Mouse (Mus musculus) heart, embryonic 14.5 days (tissue): ENCODE data around the gene Pole3. TPM values are rescaled to one million over a fixed set of nuclear protein-coding genes. Genes with fewer than 3 reads are reported as not detected.

Experiments used
- ATAC-seq: fragments of 200-750 bp; cut with Nextera tagmentation; 2 replicates; pipeline ENCODE4 v1.8.0; 2017; ENCODE audit warnings: low read depth, moderate TSS enrichment; ENCODE audit not compliant: insufficient number of reproducible peaks, insufficient read depth, low FRiP score
- H3K27ac ChIP-seq, 2 experiments: fragments of 200-500 bp in 1 of 2; fragments of 300-500 bp in 1 of 2; sonication (generic) in 1 of 2; replicated peaks in 1 of 2; 2 replicates each; pipeline ENCODE4 v1.5.1; 2012 to 2014; ENCODE audit warnings: low read depth in 2 of 2, low read length in 2 of 2, control low read depth in 1 of 2, mild to moderate bottlenecking in 1 of 2, mixed read lengths in 1 of 2; ENCODE audit not compliant: control insufficient read depth in 1 of 2, insufficient read depth in 1 of 2
- H3K27me3 ChIP-seq: fragments of 300-500 bp; sonication (generic); 2 replicates; pipeline ENCODE4 v1.6.1; 2014; ENCODE audit warnings: mild to moderate bottlenecking, low read length, control low read depth; ENCODE audit not compliant: control insufficient read depth, insufficient read depth
- H3K36me3 ChIP-seq: fragments of 300-500 bp; sonication (generic); 2 replicates; pipeline ENCODE4 v1.6.1; 2014; ENCODE audit warnings: mild to moderate bottlenecking, control low read depth, low read length, mixed read lengths; ENCODE audit not compliant: control insufficient read depth, insufficient read depth
- H3K4me1 ChIP-seq, 2 experiments: fragments of 200-500 bp in 1 of 2; fragments of 300-500 bp in 1 of 2; sonication (generic) in 1 of 2; 2 replicates each; pipeline ENCODE4 v1.6.1; 2012 to 2014; ENCODE audit warnings: low read length in 2 of 2, control low read depth in 1 of 2, mixed read lengths in 1 of 2; ENCODE audit not compliant: control insufficient read depth in 2 of 2, insufficient read depth in 2 of 2
- H3K4me2 ChIP-seq: fragments of 300-500 bp; sonication (generic); 2 replicates; pipeline ENCODE4 v1.6.1; 2014; ENCODE audit warnings: mild to moderate bottlenecking, low read length
- H3K4me3 ChIP-seq, 2 experiments: fragments of 200-500 bp in 1 of 2; fragments of 300-500 bp in 1 of 2; sonication (generic) in 1 of 2; 2 replicates each; pipeline ENCODE4 v1.5.1; 2012 to 2014; ENCODE audit warnings: low read length in 2 of 2, mild to moderate bottlenecking in 2 of 2, control low read depth in 1 of 2, low read depth in 1 of 2, moderate library complexity in 1 of 2; ENCODE audit not compliant: control insufficient read depth in 1 of 2, insufficient read depth in 1 of 2
- H3K9ac ChIP-seq: fragments of 300-500 bp; sonication (generic); 2 replicates; pipeline ENCODE4 v1.6.1; 2014; ENCODE audit warnings: mild to moderate bottlenecking, low read length
- H3K9me3 ChIP-seq: fragments of 300-500 bp; sonication (generic); 2 replicates; pipeline ENCODE4 v1.6.1; 2016; ENCODE audit warnings: low read length, control low read depth; ENCODE audit not compliant: control insufficient read depth
- WGBS: fragments of 180-500 bp; shearing (Covaris S2); extraction: QIAGEN DNeasy Blood & Tissue Kit; methylation state at CpG from one replicate; pipeline ENCODE4 v1.1.7; 2014; 5-methylcytosine and 5-hydroxymethylcytosine counted together
- polyA plus RNA-seq: library from polyadenylated mRNA; unstranded; fragments of >200 nt; fragmentation: Nextera tagmentation; extraction: Ambion mirVana; gene quantifications from 2 replicates; pipeline ENCODE4 v1.2.1, GENCODE M21; 2014

Gene Pole3
- polyA plus RNA-seq, 1 experiment from 2014 or later: 50.7 TPM

- H3K4me2 ChIP-seq: peak overlapping the region; percentile 63
- H3K27me3 ChIP-seq: no peaks in the 10 kb centered on the region
- 1% methylated on average over 36 of the region's 38 CpGs for WGBS
- H3K36me3 ChIP-seq: peaks cover 17% of the 10 kb centered on the region
- H3K27ac ChIP-seq: peak overlapping the region; percentile 35 to 59
- no peaks in the 10 kb centered on the region for H3K9me3 ChIP-seq
- ATAC-seq: peak; percentile 88
- peaks cover 2 to 4% of the 10 kb centered on the region in 2 experiments; a peak in 3 of 4 replicates for H3K4me1 ChIP-seq
- peak overlapping the region; percentile 79 for H3K9ac ChIP-seq
- peak overlapping the region; percentile 68 for H3K4me3 ChIP-seq
These were observed 22.7 kb downstream of the Pole3 start for GRCm38 (mm10) chr4:62501964-62502732.

DNA sequence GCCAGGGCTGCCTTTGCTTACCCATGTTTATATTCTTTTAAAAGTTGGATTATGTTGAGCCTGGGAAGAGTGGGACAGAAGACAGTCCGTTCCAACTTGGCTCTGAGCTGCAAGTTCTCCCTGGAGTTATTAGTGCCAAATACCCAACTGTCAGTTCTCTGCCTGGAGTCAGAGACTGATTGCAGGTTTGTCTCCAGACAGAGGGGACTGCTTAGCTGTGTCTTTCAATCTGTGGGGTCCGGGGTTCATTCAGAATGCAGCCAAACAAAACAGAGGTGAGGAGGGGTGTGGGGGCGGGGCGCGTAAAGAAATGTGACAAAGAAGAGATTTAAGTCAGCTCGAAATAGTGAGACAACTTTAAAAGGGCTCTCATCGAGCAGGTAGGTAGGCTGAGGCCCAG lies 23.3 kb downstream of the Pole3 start:
- peaks cover 16% of the 10 kb centered on the region for H3K36me3 ChIP-seq
- H3K4me2 ChIP-seq: peak overlapping the region; percentile 63
- H3K9ac ChIP-seq: peak overlapping the region; percentile 79
- H3K4me3 ChIP-seq: peak overlapping the region; percentile 68
- H3K4me1 ChIP-seq: peaks cover 2 to 4% of the 10 kb centered on the region in 2 experiments; a peak in 3 of 4 replicates
- no peak for ATAC-seq
- WGBS: 1% methylated on average over 7 of the region's 7 CpGs
- H3K27ac ChIP-seq: peak overlapping the region; percentile 35 to 59
- H3K27me3 ChIP-seq: no peaks in the 10 kb centered on the region
- no peaks in the 10 kb centered on the region for H3K9me3 ChIP-seq

- H3K9me3 ChIP-seq: no peaks in the 10 kb centered on the region
- H3K9ac ChIP-seq: no peak overlapping the region
- no peaks in the 10 kb centered on the region for H3K27me3 ChIP-seq
- no peak overlapping the region for H3K4me2 ChIP-seq
- H3K4me1 ChIP-seq: peaks cover 2 to 4% of the 10 kb centered on the region in 2 experiments; a peak in 3 of 4 replicates
- no peak overlapping the region for H3K4me3 ChIP-seq
- H3K36me3 ChIP-seq: peaks cover 16% of the 10 kb centered on the region
- ATAC-seq: no peak
- WGBS: 84% methylated on average over 4 of the region's 4 CpGs
- no peak overlapping the region for H3K27ac ChIP-seq
These were observed 24.1 kb downstream of the Pole3 start for GRCm38 (mm10) chr4:62500799-62501198.

- H3K9ac ChIP-seq: no peak overlapping the region
- no peak overlapping the region for H3K4me2 ChIP-seq
- no peaks in the 10 kb centered on the region for H3K9me3 ChIP-seq
- peaks cover 16% of the 10 kb centered on the region for H3K36me3 ChIP-seq
- no peaks in the 10 kb centered on the region for H3K27me3 ChIP-seq
- H3K4me1 ChIP-seq: peaks cover 0 to 5% of the 10 kb centered on the region in 2 experiments; a peak in 2 of 4 replicates
- 41% methylated on average over 8 of the region's 8 CpGs for WGBS
- 0 out of 2 replicates have a peak, but pooled peaks have one; percentile 14 for ATAC-seq
- no peak overlapping the region for H3K27ac ChIP-seq
- no peak overlapping the region for H3K4me3 ChIP-seq
These were observed 28.1 kb downstream of the Pole3 start for GRCm38 (mm10) chr4:62496815-62497214.

DNA sequence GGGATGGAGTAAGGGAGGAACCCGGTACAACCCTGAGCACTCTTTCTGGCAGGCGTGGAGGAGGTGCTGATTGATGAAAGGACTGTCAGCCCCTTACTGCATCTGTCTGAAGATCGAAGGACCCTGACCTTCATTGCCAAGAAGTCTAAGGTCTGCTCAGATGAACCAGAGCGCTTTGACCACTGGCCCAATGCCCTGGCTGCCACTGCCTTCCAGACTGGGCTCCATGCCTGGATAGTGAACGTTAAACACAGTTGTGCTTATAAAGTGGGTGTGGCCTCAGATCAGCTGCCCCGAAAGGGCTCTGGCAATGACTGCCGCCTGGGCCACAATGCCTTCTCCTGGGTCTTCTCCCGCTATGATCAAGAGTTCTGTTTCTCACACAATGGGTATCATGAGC lies 28.9 kb downstream of the Pole3 start:
- Histone ChIP-seq H3K9me3 (no peaks in the 10 kb centered on the region), H3K4me3 (no peak overlapping the region), H3K27ac (no peak overlapping the region), H3K4me1 (peaks cover 0 to 3% of the 10 kb centered on the region in 2 experiments; a peak in 1 of 4 replicates), H3K9ac (no peak overlapping the region), H3K4me2 (no peak overlapping the region), H3K36me3 (peaks cover 16% of the 10 kb centered on the region), H3K27me3 (no peaks in the 10 kb centered on the region)
- ATAC-seq: no peak
- WGBS: 60% methylated on average over 8 of the region's 8 CpGs

DNA sequence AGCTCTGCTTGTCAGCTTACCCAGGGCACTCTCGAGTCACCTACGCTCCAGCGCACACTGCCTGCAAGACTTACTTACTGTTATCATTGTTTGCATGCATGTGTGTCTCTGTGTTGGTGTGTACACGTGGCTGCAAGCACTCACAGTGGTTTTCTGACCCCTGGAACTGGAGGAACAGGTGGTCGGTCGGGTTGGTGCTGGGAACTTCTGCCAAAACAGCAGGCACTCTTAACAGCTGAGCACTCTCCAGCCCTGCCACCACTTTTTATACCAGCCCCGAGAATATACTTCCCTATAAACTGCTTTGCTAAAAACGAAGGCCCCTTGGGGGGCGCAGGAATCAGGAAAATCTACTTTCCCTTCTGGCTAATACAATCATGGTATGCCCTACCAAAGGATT lies 30.6 kb downstream of the Pole3 start:
- Histone ChIP-seq H3K27ac (no peak overlapping the region), H3K9me3 (no peaks in the 10 kb centered on the region), H3K9ac (no peak overlapping the region), H3K4me2 (no peak overlapping the region), H3K4me1 (peaks cover 0 to 3% of the 10 kb centered on the region in 2 experiments; a peak in 1 of 4 replicates), H3K27me3 (no peaks in the 10 kb centered on the region), H3K4me3 (no peak overlapping the region), H3K36me3 (peaks cover 9% of the 10 kb centered on the region)
- no peak for ATAC-seq
- WGBS: 56% methylated on average over 9 of the region's 9 CpGs

GRCm38 (mm10) chr4:62492682-62493081 lies 32.2 kb downstream of the Pole3 start:
- Histone ChIP-seq H3K4me2 (no peak overlapping the region), H3K4me3 (no peak overlapping the region), H3K27ac (no peak overlapping the region), H3K27me3 (no peaks in the 10 kb centered on the region), H3K4me1 (peaks cover 0 to 3% of the 10 kb centered on the region in 2 experiments; a peak in 1 of 4 replicates), H3K9me3 (no peaks in the 10 kb centered on the region), H3K36me3 (no peaks in the 10 kb centered on the region), H3K9ac (no peak overlapping the region)
- no peak for ATAC-seq
- WGBS: 78% methylated on average over 2 of the region's 2 CpGs
